Mouse (Mus musculus) E14TG2a.4 (cell line): ENCODE data around the gene Wdr6.
"Not testable (repeated sequence)": the region's sequence is repeated elsewhere in the genome, so short reads cannot be mapped to it uniquely, and the experiment has no call there.

ENCODE experiments used
- H3K27me3 ChIP-seq: 2 replicates; pipeline ENCODE4 v1.6.1; 2014; ENCODE audit warnings: low read length, control low read depth; ENCODE audit not compliant: insufficient read depth
- H3K36me3 ChIP-seq: 2 replicates; pipeline ENCODE4 v1.6.1; 2014; ENCODE audit warnings: low read length, control low read depth; ENCODE audit not compliant: insufficient read depth
- H3K4me1 ChIP-seq: replicated peaks from 2 replicates; pipeline ENCODE4 v1.6.1; 2014; ENCODE audit warnings: low read depth, low read length, control low read depth
- H3K4me3 ChIP-seq: replicated peaks from 2 replicates; pipeline ENCODE4 v1.5.1; 2014; ENCODE audit warnings: mild to moderate bottlenecking, low read length
- H3K9me3 ChIP-seq: 2 replicates; pipeline ENCODE4 v1.6.1; 2014; ENCODE audit warnings: low read length, control low read depth
- CTCF ChIP-seq: conservative IDR thresholded peaks from 2 replicates; pipeline ENCODE4 v1.5.1; 2014; ENCODE audit warnings: low read length
- NANOG ChIP-seq: IDR thresholded peaks from 2 replicates; pipeline ENCODE4 v1.6.1; 2014; ENCODE audit warnings: borderline replicate concordance, low read length, mixed read lengths
- POU5F1 ChIP-seq: IDR thresholded peaks from 2 replicates; pipeline ENCODE4 v1.6.1; 2014; ENCODE audit warnings: low read length, borderline replicate concordance

The Wdr6 gene

GRCm38 (mm10) chr9:108578545-108579343 lies at the start of gene Wdr6:
Wdr6 (minus strand) TSS chr9:108578739.
- Histone ChIP-seq H3K27me3 (no peaks in the 10 kb centered on the region), H3K4me1 (peaks cover 87% of the 10 kb centered on the region), H3K36me3 (peaks cover 53% of the 10 kb centered on the region), H3K9me3 (no peaks in the 10 kb centered on the region), H3K4me3 (peak within 1 kb of the TSS; percentile 91)
- TF ChIP-seq CTCF (no peak), NANOG (no peak), POU5F1 (no peak)

GRCm38 (mm10) chr9:108628141-108628540 lies 49.6 kb upstream of the Wdr6 start:
- peaks cover 84% of the 10 kb centered on the region for H3K36me3 ChIP-seq
- TF ChIP-seq POU5F1 (no peak), CTCF (no peak), NANOG (no peak)
- H3K4me3 ChIP-seq = no peak overlapping the region
- no peaks in the 10 kb centered on the region for H3K27me3 ChIP-seq
- peaks cover 29% of the 10 kb centered on the region for H3K4me1 ChIP-seq
- no peaks in the 10 kb centered on the region for H3K9me3 ChIP-seq

- no peaks in the 10 kb centered on the region for H3K9me3 ChIP-seq
- H3K36me3 ChIP-seq = peaks cover 71% of the 10 kb centered on the region
- H3K27me3 ChIP-seq = no peaks in the 10 kb centered on the region
- peaks cover 13% of the 10 kb centered on the region for H3K4me1 ChIP-seq
- TF ChIP-seq CTCF = no peak
- no peak for TF ChIP-seq NANOG
- TF ChIP-seq POU5F1 = no peak
- no peak overlapping the region for H3K4me3 ChIP-seq
Observed at GRCm38 (mm10) chr9:108626498-108626897, 48.0 kb upstream of the Wdr6 start.

- TF ChIP-seq NANOG (no peak), POU5F1 (no peak), CTCF (no peak)
- peaks cover 94% of the 10 kb centered on the region for H3K36me3 ChIP-seq
- H3K4me1 ChIP-seq = peaks cover 27% of the 10 kb centered on the region; the same call in 1 of the 2 replicates
- no peaks in the 10 kb centered on the region for H3K27me3 ChIP-seq
- H3K9me3 ChIP-seq = no peaks in the 10 kb centered on the region
- no peak overlapping the region for H3K4me3 ChIP-seq
Observed at GRCm38 (mm10) chr9:108617301-108617700, 38.8 kb upstream of the Wdr6 start.

GRCm38 (mm10) chr9:108611488-108611887 lies 32.9 kb upstream of the Wdr6 start:
- Histone ChIP-seq H3K9me3 (no peaks in the 10 kb centered on the region), H3K36me3 (peaks cover 100% of the 10 kb centered on the region), H3K4me1 (peaks cover 17% of the 10 kb centered on the region; the same call in 1 of the 2 replicates), H3K4me3 (no peak overlapping the region), H3K27me3 (no peaks in the 10 kb centered on the region)
- TF ChIP-seq POU5F1 (no peak), NANOG (no peak), CTCF (no peak)

DNA sequence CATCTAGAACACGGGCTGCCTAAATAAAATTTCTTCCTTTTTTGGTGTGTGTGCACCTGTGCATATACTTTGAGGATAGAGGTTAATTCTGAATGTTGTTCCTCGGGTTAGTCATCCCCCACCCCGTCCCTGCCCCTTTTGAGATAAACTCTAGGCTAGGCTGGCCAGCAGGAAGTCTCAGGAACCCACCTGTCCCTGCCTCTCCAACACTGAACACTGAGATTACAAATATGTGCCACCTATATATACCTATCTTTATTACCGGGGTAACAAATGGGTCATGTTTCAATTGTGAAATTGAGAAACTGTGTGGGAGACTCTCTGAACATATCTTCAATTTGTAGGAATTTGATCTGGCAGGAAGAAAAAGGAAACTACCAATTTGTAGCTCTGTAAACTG lies 30.4 kb upstream of the Wdr6 start:
- Histone ChIP-seq H3K4me1 (peaks cover 29% of the 10 kb centered on the region), H3K4me3 (no peak overlapping the region), H3K27me3 (no peaks in the 10 kb centered on the region), H3K36me3 (peaks cover 99% of the 10 kb centered on the region), H3K9me3 (no peaks in the 10 kb centered on the region)
- no peak for TF ChIP-seq NANOG
- no peak for TF ChIP-seq POU5F1
- TF ChIP-seq CTCF = no peak

GRCm38 (mm10) chr9:108607929-108608328 lies 29.4 kb upstream of the Wdr6 start:
- H3K4me1 ChIP-seq = peaks cover 31% of the 10 kb centered on the region
- H3K27me3 ChIP-seq, H3K9me3 ChIP-seq, H3K4me3 ChIP-seq: not testable (repeated sequence)
- peaks cover 99% of the 10 kb centered on the region for H3K36me3 ChIP-seq

DNA sequence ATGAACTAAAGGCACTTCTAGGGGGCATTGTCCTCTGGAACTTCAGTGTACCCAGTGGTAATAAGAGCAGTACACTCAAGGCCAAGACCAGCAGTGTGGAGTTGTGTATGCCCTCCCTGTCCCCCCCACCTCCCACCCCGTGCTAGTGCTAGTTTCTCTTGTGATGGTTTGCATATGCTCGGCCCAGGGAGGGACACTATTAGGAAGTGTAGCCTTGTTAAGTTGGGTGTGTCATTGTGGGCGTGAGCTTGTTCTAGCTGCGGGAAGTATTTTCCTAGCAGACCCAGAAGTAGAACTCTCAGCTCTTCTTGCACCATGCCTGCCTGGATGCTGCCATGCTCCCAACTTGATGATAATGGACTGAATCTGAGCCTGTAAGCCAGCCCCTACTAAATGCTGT lies 23.4 kb upstream of the Wdr6 start:
- no peak overlapping the region for H3K4me3 ChIP-seq
- H3K27me3 ChIP-seq = peaks cover 7% of the 10 kb centered on the region
- no peaks in the 10 kb centered on the region for H3K9me3 ChIP-seq
- peaks cover 58% of the 10 kb centered on the region for H3K36me3 ChIP-seq
- no peak for TF ChIP-seq POU5F1
- no peak for TF ChIP-seq NANOG
- no peak for TF ChIP-seq CTCF
- H3K4me1 ChIP-seq = peaks cover 55% of the 10 kb centered on the region

GRCm38 (mm10) chr9:108600011-108600410 lies 21.5 kb upstream of the Wdr6 start:
- peaks cover 46% of the 10 kb centered on the region for H3K36me3 ChIP-seq
- TF ChIP-seq NANOG (no peak), POU5F1 (no peak), CTCF (no peak)
- H3K4me3 ChIP-seq = no peak overlapping the region
- peaks cover 18% of the 10 kb centered on the region for H3K27me3 ChIP-seq
- no peaks in the 10 kb centered on the region for H3K9me3 ChIP-seq
- peaks cover 53% of the 10 kb centered on the region for H3K4me1 ChIP-seq
